Mouse (Mus musculus) right cerebral cortex, adult 2 months (tissue): ENCODE data around the gene Kcnj5.
A peak's percentile ranks its signal among the peaks of the same experiment; 100 is the strongest.

Source experiments
- DNase-seq, 2 experiments: peaks; one replicate each; pipeline ENCODE4 v3.0.0; 2021 to 2022; ENCODE audit warnings: low spot score in 2 of 2

Gene Kcnj5

DNA sequence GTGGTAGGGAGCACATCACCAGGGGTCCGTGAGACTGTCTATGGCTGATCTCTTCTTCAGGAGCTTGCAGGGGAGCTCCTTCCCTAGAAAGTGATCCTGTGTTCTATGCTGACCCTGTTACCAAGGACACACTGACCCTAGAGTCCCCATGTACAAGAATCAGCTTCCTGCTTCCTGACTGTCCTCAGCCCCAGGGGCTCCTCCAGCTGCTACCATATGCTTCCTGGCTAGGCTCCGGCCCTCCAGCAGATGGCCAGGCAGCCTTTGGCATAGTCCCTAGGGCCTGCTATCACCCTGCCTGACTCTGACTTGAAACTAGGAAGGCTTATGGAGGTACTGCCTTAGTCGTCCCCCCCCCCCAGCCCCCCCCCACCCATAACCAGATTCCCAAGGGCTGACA lies 24.0 kb downstream of the Kcnj5 start:
- no peak for DNase-seq

GRCm38 (mm10) chr9:32315999-32316398 lies 28.2 kb downstream of the Kcnj5 start:
- DNase-seq = no peak

DNA sequence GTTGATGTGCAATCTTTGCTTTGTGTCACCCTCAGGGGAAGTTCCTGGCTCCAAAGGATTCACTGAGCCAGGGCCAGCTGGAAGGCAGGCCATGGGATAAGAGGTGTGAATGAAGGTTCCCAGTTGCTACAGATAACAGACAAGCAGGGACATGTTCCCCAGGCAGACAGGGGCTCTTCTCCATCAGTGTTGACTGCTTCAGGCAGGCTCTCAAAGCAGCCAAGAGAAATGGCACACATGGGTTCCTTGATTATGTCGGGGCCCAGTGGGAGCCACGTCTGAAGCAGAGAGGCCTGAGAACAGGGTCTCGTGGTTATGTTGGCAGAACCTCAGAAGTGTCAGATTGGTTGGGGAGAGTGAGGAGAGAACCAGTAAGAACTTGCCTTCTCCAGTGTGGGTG lies 30.1 kb downstream of the Kcnj5 start:
- no peak for DNase-seq

DNA sequence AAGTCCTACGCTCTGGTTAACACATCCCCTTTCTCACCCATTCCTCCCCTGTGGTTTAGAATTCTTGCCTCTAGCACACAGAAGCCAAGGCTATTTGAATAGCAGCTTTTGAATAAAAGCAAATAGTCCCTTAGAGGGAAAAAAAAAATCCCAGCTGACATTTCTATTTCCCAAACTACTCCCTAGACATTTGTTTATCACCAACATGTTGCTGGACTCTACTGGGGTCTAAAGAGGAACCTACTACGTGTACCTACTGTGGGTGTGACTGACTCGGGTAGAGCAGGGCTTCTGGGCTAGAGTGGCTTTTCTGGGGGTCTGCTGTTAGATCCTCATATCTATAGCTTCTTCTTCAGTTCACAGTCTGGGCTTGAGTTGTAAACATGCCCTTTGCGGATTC lies 31.9 kb downstream of the Kcnj5 start:
- no peak for DNase-seq

DNA sequence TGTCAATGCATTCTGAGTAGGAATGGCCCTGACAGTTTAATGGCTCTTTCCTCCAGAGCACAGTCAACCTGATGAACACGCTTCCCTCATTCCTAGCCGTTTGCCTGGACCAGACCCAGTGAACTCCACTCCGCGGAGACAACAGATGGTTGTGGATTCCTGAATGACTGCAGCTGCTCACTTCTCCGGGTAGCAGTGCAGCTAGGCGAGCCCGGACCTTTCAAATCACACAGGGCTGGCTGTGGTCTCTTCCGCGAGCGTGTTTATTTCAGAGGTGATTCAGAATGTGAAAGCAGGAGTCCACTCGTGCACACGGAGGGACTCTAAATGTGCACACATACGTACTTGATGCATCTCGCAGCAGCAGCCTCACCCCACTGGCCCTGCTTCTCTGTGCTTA lies 32.4 kb downstream of the Kcnj5 start:
- peak; percentile 11 to 18 for DNase-seq

- no peak for DNase-seq
Measured at GRCm38 (mm10) chr9:32302501-32303150, 41.5 kb downstream of the Kcnj5 start.

DNA sequence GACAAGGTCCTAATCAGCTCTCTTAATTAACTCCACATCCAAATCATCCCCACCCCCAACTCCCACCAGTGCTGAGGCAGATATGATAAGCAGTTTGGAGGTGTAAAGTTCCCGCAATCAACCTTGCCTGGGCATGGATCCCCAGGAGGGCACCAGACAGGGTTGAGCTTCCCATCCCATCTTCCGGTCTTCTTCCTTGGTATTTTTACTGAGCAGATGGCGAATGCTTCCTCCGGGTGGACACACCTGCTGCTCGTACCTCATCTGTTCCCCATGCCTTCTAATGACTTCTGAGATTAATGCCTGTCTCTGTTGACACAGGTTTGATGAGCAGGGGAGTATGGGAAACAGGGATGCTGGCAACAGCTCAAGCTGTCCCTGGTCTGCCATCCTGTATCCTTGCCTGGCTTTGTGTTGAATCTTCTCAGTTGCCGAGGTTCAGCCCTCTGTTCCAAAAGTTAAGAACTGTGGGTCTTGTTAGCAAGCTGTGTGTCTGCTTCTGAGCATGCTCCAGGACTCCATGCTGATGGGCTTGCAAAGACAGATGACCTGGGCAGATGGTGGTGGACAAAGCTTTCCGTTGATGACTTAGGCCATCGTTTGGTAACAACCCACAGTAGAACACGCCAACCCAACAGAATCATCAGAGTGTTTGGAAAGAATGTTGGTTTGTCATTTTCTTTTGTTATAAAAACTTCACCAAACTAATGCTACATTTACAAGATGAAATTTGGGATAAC lies 48.9 kb downstream of the Kcnj5 start:
- DNase-seq = no peak

DNA sequence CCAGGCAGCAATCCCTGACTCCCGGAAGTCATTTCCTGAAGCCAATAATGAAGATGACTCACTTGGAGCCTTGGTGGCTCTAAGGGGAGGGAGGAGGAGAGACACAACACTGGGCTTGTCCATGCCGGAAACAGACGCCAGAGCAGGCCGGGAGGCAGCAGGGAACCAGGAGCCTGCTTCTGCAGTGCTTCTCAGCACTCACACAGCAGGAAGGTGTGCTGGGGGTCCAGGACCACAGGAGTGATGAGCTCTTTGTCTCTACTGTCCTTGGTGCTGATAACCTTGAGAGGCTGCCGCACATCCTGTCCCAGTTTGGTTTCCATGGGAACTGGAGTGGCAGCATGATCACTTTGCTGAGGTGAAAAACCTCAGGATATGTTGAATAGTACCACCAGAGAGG lies 51.5 kb downstream of the Kcnj5 start:
- peak in 1 of 2 experiments; percentile 10 for DNase-seq

- no peak for DNase-seq
Measured at GRCm38 (mm10) chr9:32291618-32292017, 52.5 kb downstream of the Kcnj5 start.

GRCm38 (mm10) chr9:32283591-32283990 lies 60.6 kb downstream of the Kcnj5 start:
- no peak for DNase-seq

DNA sequence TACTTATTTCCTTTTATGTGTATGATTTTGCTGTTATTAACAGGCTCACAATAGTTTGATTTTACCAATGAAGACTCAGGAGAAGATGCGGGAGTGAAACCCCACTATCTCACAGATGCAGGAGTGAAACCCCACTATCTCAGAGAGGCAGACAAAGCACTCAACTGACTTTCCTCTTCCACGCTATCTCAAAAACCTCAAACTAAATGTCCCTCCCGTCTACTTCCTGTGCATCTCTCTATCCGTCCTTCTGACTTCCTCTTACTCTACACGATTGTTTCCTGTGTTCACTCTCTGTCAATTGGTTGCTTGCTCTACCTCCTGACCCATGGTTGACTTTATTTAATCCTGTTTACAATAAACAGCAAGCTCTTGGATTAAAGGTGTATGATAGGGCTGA lies 63.7 kb downstream of the Kcnj5 start:
- DNase-seq = no peak

- DNase-seq = no peak
Measured at GRCm38 (mm10) chr9:32279789-32280188, 64.4 kb downstream of the Kcnj5 start.

GRCm38 (mm10) chr9:32278052-32278451 lies 66.1 kb downstream of the Kcnj5 start:
- DNase-seq = no peak

DNA sequence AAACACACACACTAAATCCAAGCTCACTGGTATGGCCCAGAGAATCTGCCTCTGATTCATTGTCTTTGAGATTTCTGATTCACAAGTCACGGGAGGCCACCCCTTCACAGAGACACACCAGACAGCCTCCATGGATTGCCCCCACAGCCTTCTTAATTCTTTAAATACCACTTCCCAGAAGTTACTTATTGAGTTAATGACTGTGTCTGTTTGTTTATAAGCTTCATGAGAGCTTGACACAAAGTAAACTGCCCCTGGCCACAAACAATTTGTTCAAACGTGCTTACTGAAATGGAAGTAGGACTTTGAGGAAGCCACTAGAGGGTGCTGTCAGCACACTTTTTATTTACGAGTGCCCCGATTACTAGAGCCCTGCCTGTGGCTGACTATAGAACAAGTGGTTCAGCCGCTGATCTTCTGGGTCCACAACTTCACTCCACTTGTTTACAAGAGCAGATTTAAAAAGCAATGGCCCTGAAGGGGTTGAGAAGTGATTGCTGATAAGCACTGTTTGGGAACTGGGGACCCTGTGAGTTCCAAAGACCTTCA lies 72.2 kb downstream of the Kcnj5 start:
- peak; percentile 75 to 82 for DNase-seq
